Mouse (Mus musculus): ENCODE results near the gene Rmnd5a. TPM values are rescaled to one million over a fixed set of nuclear protein-coding genes. Genes with fewer than 3 reads are reported as not detected.

Gene Rmnd5a
- total RNA-seq, 1 experiment from 2014 or later: 99.4 TPM

- ATAC-seq (replicated peaks; ENCODE audit: low read depth, poor library complexity, severe bottlenecking): no peak
Measured at GRCm38 (mm10) chr6:71444756-71445155, 4.3 kb upstream of the Rmnd5a start.

- ATAC-seq (replicated peaks; ENCODE audit: low read depth, poor library complexity, severe bottlenecking): no peak
Measured at GRCm38 (mm10) chr6:71442130-71442529, 1.7 kb upstream of the Rmnd5a start.

GRCm38 (mm10) chr6:71441251-71441580, 779 bp upstream of the Rmnd5a start:
- peak; percentile 1; the same call in 1 of the 2 replicates for ATAC-seq (replicated peaks; ENCODE audit: low read depth, poor library complexity, severe bottlenecking)

- no peak for ATAC-seq (replicated peaks; ENCODE audit: low read depth, poor library complexity, severe bottlenecking)
Measured at GRCm38 (mm10) chr6:71440217-71440491, 283 bp downstream of the Rmnd5a start.

GRCm38 (mm10) chr6:71439506-71440216, 776 bp downstream of the Rmnd5a start:
- ATAC-seq (replicated peaks; ENCODE audit: low read depth, poor library complexity, severe bottlenecking): no peak

GRCm38 (mm10) chr6:71438070-71438469, 2.4 kb downstream of the Rmnd5a start:
- peak; percentile 13 for ATAC-seq (replicated peaks; ENCODE audit: low read depth, poor library complexity, severe bottlenecking)

- no peak for ATAC-seq (replicated peaks; ENCODE audit: low read depth, poor library complexity, severe bottlenecking)
Measured at GRCm38 (mm10) chr6:71427996-71428725, 12.3 kb downstream of the Rmnd5a start.

- no peak for ATAC-seq (replicated peaks; ENCODE audit: low read depth, poor library complexity, severe bottlenecking)
Measured at GRCm38 (mm10) chr6:71425681-71426080, 14.8 kb downstream of the Rmnd5a start.

- ATAC-seq (replicated peaks; ENCODE audit: low read depth, poor library complexity, severe bottlenecking): no peak
Measured at GRCm38 (mm10) chr6:71423116-71423515, 17.3 kb downstream of the Rmnd5a start.

GRCm38 (mm10) chr6:71422162-71422561, 18.3 kb downstream of the Rmnd5a start:
- no peak for ATAC-seq (replicated peaks; ENCODE audit: low read depth, poor library complexity, severe bottlenecking)

GRCm38 (mm10) chr6:71420848-71421247, 19.6 kb downstream of the Rmnd5a start:
- ATAC-seq (replicated peaks; ENCODE audit: low read depth, poor library complexity, severe bottlenecking): no peak

- ATAC-seq (replicated peaks; ENCODE audit: low read depth, poor library complexity, severe bottlenecking): peak; percentile 56; the same call in 1 of the 2 replicates
Measured at GRCm38 (mm10) chr6:71418874-71419273, 21.6 kb downstream of the Rmnd5a start.

GRCm38 (mm10) chr6:71415446-71415845, 25.0 kb downstream of the Rmnd5a start:
- no peak for ATAC-seq (replicated peaks; ENCODE audit: low read depth, poor library complexity, severe bottlenecking)

GRCm38 (mm10) chr6:71414624-71415023, 25.8 kb downstream of the Rmnd5a start:
- no peak for ATAC-seq (replicated peaks; ENCODE audit: low read depth, poor library complexity, severe bottlenecking)

GRCm38 (mm10) chr6:71398829-71399609, 41.4 kb downstream of the Rmnd5a start:
- peak; percentile 65; the same call in 1 of the 2 replicates for ATAC-seq (replicated peaks; ENCODE audit: low read depth, poor library complexity, severe bottlenecking)

- ATAC-seq (replicated peaks; ENCODE audit: low read depth, poor library complexity, severe bottlenecking): no peak
Measured at GRCm38 (mm10) chr6:71396761-71397160, 43.7 kb downstream of the Rmnd5a start.

GRCm38 (mm10) chr6:71396016-71396415, 44.4 kb downstream of the Rmnd5a start:
- ATAC-seq (replicated peaks; ENCODE audit: low read depth, poor library complexity, severe bottlenecking): no peak

GRCm38 (mm10) chr6:71390496-71390895, 49.9 kb downstream of the Rmnd5a start:
- no peak for ATAC-seq (replicated peaks; ENCODE audit: low read depth, poor library complexity, severe bottlenecking)

- ATAC-seq (replicated peaks; ENCODE audit: low read depth, poor library complexity, severe bottlenecking): no peak
Measured at GRCm38 (mm10) chr6:71381654-71382053, 58.8 kb downstream of the Rmnd5a start.

- ATAC-seq (replicated peaks; ENCODE audit: low read depth, poor library complexity, severe bottlenecking): no peak
Measured at GRCm38 (mm10) chr6:71376711-71377110, 63.7 kb downstream of the Rmnd5a start.

- ATAC-seq (replicated peaks; ENCODE audit: low read depth, poor library complexity, severe bottlenecking): no peak
Measured at GRCm38 (mm10) chr6:71374921-71375320, 65.5 kb downstream of the Rmnd5a start.
